Mouse (Mus musculus) lung, adult 2 months (tissue): ENCODE results near the gene Snx18. TPM values are rescaled to one million over a fixed set of nuclear protein-coding genes. Genes with fewer than 3 reads are reported as not detected.

Experiments
- DNase-seq: peaks from one replicate; pipeline ENCODE4 v3.0.0; 2022
- H3K4me1 ChIP-seq: fragments of 200-500 bp; 2 replicates; pipeline ENCODE4 v1.6.1; 2011; ENCODE audit warnings: low read length; ENCODE audit not compliant: control insufficient read depth, insufficient read depth
- H3K4me3 ChIP-seq: fragments of 200-500 bp; replicated peaks from 2 replicates; pipeline ENCODE3; 2011; ENCODE audit warnings: low read depth, mild to moderate bottlenecking, control low read depth, low read length; ENCODE audit errors: extremely low read depth
- CTCF ChIP-seq: fragments of 200-500 bp; IDR thresholded peaks from 2 replicates; pipeline ENCODE4 v1.5.1; 2011; ENCODE audit warnings: mild to moderate bottlenecking, low read length, control low read depth; ENCODE audit not compliant: insufficient read depth
- POLR2A ChIP-seq: fragments of 200-500 bp; IDR thresholded peaks from 2 replicates; pipeline ENCODE4 v1.6.1; 2011; ENCODE audit warnings: low read depth, mild to moderate bottlenecking, control low read depth, low read length, borderline replicate concordance; ENCODE audit errors: extremely low read depth
- WGBS: fragments of 180-500 bp; shearing (Covaris S2); methylation state at CpG from one replicate; pipeline ENCODE4 v1.1.7; 2018; 5-methylcytosine and 5-hydroxymethylcytosine counted together
- polyA plus RNA-seq: library from polyadenylated mRNA; depleted of rRNA; stranded (reverse); fragments of >200 nt; gene quantifications from 2 replicates; pipeline ENCODE4 v1.2.3, GENCODE M21; 2012

Gene Snx18
- polyA plus RNA-seq, 1 experiment, result 22.8 TPM

DNA sequence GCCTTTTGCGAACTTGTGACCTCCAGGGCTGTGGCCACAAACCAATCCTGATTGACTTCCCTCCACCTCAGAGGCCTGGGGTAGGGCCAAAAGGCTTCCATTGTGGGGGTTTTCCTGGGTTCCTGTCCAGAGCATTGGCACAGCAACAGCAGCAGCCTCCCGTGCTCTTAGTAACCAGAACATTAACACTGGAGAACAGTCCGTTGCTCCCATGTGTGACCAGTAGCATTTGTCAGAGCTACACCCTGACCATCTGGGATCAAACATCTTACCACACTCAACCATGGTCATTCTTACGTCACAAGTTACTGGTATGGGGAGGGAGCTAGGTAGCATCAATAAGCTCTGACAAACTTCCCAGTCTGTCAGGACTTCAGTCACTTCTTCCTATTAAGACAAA, 28.1 kb downstream of the Snx18 start:
- TF ChIP-seq POLR2A (no peak), CTCF (no peak)

DNA sequence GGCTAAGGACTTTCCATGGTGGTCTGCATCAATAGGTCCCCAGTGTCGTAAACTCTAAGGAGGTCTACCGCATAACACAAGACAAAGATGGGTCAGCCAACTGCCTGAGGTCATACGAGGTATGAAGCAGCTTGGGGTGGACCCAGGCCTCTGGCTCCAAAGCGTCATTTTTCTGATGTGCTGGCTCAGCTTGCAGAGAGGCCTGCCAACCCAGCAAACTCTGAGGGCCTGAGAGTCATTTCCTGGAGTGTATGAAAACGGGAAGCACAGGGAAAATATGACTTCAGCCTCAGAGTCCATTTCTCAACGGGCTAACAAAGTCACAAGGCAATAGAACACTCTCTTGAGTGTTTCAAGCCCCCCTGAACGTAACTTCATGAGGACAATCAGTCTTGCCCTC, 28.9 kb downstream of the Snx18 start:
- TF ChIP-seq POLR2A (no peak), CTCF (no peak)
- no peak for DNase-seq
- H3K4me1 ChIP-seq, result peaks cover 10% of the 10 kb centered on the region; the same call in 1 of the 2 replicates
- H3K4me3 ChIP-seq, result no peak overlapping the region
- WGBS, result 28% methylated on average over 7 of the region's 7 CpGs

More for the DNA sequence above, 28.1 kb downstream of the Snx18 start:
- no peak overlapping the region for H3K4me3 ChIP-seq
- WGBS, result 72% methylated on average over 4 of the region's 4 CpGs
- peaks cover 10% of the 10 kb centered on the region; the same call in 1 of the 2 replicates for H3K4me1 ChIP-seq
- DNase-seq, result no peak

DNA sequence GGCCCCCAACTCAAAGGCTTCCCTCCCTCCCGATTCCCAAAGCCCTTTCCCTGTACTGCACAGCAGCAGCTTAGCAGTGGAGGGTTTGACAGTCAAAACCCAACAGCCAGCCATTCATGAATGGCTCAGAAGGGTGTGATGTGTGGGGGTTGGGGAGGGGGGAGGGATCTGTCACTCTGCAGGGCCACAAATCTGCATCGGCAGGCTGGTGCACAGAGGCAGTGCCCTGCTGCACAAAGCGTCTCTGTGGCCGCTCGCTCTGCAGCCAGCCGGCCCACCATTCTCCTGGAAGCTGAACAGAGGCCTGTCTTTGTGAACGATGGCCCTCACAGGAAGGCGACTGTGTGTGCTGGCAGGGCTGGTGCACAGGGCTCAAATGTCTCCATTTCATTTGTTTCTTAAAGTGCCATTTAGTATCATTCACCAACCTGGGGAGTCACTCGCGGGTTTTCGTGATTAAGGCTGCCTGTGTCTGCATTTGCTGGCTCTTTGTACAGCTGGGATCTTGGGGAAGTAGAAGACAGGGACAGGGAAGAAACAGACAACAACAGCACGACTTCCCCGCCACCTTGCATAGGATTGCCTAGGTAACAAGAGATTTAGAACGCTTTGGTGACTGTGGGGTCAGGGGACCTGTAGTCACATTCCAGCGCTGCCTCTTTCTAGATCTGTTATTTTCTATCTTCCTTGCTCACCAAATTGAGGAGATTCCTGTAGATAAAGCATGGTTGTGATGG, 31.0 kb downstream of the Snx18 start:
- DNase-seq, result no peak
- TF ChIP-seq POLR2A (no peak), CTCF (no peak)
- no peak overlapping the region for H3K4me3 ChIP-seq
- WGBS, result 72% methylated on average over 15 of the region's 15 CpGs
- peaks cover 18% of the 10 kb centered on the region for H3K4me1 ChIP-seq

DNA sequence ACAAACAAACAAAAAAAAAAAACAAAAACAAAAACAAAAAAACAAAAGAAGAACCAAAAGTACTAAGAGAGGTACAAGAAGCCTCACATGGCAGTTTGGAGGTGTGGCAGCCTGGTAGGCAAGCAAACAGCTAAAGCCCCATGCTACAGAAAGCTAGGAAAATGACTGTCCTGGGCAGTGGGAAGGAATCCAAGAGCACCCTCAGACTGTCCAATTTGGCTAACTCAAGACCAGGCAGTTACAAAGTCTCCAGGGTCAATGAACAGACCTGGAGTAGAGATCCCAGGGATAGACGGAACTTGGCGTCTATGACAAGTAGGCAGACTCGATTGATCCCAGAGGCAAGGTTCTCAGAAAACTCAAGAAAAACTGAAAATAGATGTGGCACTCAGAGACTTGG, 32.8 kb downstream of the Snx18 start:
- no peak for DNase-seq
- peaks cover 12% of the 10 kb centered on the region for H3K4me1 ChIP-seq
- WGBS, result 94% methylated on average over 3 of the region's 3 CpGs
- TF ChIP-seq CTCF, result no peak
- no peak for TF ChIP-seq POLR2A
- no peak overlapping the region for H3K4me3 ChIP-seq

DNA sequence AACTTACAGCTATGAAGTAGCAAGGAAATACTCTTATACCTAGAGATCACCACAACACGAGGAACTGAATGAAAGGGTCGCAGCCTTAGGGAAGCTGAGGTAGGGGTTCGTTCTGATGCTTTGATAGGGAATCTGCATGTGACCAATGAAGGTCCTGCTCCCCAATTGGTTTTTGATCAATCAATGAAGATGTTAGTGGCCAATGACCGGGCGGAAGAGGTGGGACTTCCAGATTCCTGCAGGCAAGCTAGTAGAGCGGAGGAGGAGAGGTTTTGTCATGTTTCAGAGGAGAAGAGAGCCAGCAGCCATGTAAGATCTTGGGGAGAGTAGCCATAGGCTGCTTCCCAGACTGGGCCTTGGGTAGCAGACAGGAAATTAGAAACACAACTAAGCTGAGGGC, 33.9 kb downstream of the Snx18 start:
- Histone ChIP-seq H3K4me3 (no peak overlapping the region), H3K4me1 (peaks cover 10% of the 10 kb centered on the region)
- WGBS, result 87% methylated on average over 6 of the region's 6 CpGs
- no peak for DNase-seq
- TF ChIP-seq POLR2A (no peak), CTCF (no peak)

DNA sequence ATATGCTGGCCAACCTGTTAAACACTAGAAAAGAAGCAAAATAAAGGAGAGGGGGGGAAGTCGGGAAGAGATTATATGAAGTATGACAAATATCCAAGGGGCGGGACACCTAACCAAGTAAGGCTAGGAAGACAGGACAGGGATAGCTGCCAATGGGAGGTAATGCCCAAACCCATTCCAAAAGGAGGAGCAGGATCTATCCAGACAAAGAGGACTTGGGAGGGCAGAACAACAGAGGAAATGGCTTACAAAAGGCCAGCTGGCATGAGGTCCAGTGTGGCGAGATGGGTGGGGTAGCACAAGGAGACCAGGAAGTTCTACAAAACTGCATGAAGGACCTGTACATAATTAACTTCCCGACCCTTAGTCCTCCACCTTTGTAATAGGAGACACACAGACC, 34.8 kb downstream of the Snx18 start:
- 44% methylated on average over 4 of the region's 4 CpGs for WGBS
- no peak for DNase-seq

DNA sequence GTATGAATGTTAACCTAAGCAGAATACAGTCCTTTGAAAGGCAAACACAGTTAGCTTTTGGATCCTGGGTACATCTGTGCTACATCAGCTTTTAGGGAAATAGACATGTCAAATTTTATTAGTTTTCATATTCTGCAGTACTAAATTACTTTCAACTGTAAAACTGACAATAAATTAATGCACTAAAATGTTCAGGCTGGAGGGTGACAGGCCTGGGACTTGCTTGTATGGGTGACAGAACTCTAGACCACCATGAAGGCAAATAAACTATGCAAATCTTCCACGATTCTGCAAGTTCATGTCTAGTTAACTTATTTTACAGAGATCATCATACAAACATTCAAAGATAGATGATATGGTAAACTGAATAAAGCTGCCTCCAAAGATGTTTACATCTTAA, 36.3 kb downstream of the Snx18 start:
- no peak overlapping the region for H3K4me3 ChIP-seq
- TF ChIP-seq CTCF, result no peak
- no peak for TF ChIP-seq POLR2A
- no peak for DNase-seq
- H3K4me1 ChIP-seq, result peaks cover 10% of the 10 kb centered on the region
- 71% methylated on average over 1 of the region's 1 CpGs for WGBS

More for the DNA sequence above, 34.8 kb downstream of the Snx18 start:
- Histone ChIP-seq H3K4me3 (no peak overlapping the region), H3K4me1 (peaks cover 10% of the 10 kb centered on the region)
- no peak for TF ChIP-seq CTCF
- no peak for TF ChIP-seq POLR2A

DNA sequence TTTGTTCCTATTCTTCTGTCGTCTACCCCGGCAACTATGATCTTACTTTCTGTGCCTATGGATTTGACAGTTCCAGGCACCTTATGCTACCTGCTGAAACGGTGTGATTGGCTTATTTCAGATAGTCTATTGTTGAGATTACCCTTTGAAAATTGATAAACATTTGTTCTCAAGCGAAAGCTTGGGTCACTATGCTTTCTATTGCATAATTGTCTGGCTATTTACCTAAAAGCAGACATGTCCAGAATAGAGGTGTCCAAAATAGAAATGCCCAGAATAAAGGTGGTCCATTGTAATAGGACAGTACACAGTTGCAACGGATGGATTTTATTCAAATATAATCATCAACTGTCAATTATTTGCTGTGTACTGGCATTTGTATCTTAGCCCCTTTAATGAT, 36.9 kb downstream of the Snx18 start:
- H3K4me1 ChIP-seq, result peaks cover 10% of the 10 kb centered on the region
- WGBS, result 86% methylated on average over 5 of the region's 5 CpGs
- no peak for DNase-seq
- TF ChIP-seq POLR2A (no peak), CTCF (no peak)
- no peak overlapping the region for H3K4me3 ChIP-seq

DNA sequence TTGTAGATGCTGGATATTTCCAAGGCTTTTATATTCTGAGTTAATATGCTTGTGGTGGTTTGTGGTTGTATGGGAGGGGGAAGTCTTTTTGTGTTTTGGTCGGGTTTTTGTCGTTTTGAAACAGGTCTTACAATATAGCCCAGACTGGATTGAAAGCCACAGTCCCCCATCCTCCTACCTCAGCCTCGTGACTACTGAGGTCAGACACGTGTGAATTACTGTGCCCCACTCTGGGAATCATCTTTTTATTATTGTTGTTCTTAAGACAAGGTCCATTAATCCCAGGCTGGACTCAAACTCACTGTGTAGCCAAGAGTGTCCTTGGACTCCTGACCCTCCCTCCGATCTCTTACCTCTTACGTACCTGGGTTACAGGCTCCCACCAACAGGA, 38.0 kb downstream of the Snx18 start:
- Histone ChIP-seq H3K4me1 (peaks cover 10% of the 10 kb centered on the region), H3K4me3 (no peak overlapping the region)
- DNase-seq, result no peak
- 65% methylated on average over 6 of the region's 6 CpGs for WGBS
- TF ChIP-seq POLR2A (no peak), CTCF (no peak)

DNA sequence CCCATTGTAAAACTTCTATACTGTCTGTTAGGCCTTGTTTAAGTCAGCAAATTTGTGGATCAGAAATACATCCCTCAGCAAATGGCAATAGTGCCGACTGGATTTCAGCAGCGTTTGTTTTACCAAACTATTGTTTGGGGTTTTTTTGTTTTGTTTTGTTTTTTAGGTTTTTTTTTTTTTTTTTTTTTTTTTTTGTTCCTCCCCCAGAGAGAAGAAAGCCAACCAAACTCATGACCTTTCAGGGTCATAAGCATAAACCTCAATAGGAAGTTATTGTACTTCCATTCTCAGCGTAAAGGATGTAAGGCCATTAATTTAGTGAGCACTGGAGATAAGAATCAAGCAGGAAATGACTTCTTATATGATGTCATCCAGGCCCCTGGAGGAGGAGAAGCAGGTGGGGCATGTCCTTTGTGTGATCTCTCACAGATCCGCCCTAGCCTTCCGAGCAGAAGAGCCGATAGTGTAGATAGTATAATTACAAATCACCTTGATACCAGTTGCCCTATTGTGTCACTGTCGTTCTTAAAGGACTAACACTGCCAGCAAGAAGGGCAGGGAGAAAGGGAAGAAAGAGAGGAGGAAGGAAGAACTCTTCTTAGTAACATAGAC, 38.5 kb downstream of the Snx18 start:
- H3K4me1 ChIP-seq, result peaks cover 10% of the 10 kb centered on the region
- no peak for TF ChIP-seq CTCF
- no peak for TF ChIP-seq POLR2A
- H3K4me3 ChIP-seq, result no peak overlapping the region
- DNase-seq, result no peak
- 39% methylated on average over 7 of the region's 7 CpGs for WGBS

DNA sequence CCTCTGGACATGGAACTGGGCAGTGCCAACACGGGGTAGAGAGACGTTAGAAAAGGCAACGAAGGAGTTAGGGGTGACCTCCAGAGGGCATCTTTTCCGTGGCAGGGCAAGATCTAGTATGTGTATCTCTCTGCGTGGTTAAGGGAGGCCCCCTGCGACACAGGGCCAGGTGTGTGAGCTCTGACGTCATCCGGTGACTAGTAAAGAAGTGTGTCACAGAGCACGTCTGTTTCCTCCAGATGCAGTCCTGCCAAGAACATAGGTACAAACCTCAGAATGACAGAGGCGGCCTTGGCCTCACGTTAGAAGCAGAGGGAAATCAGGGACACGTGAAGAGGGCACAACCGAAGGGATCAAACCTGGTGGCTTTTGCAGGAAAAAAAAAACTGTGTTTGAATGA, 44.1 kb downstream of the Snx18 start:
- TF ChIP-seq POLR2A, result no peak
- TF ChIP-seq CTCF, result no peak
- Histone ChIP-seq H3K4me3 (no peak overlapping the region), H3K4me1 (no peaks in the 10 kb centered on the region)
- 80% methylated on average over 13 of the region's 13 CpGs for WGBS
- no peak for DNase-seq
